Mouse (Mus musculus): ENCODE data around the gene Tmem253. TPM values are rescaled to one million over a fixed set of nuclear protein-coding genes. Genes with fewer than 3 reads are reported as not detected.
"Not testable (repeated sequence)": the region's sequence is repeated elsewhere in the genome, so short reads cannot be mapped to it uniquely, and the experiment has no call there.

The Tmem253 gene
- polyA plus RNA-seq, 1 experiment from 2014 or later: 1.0 TPM

- Histone ChIP-seq H3K4me3 (ENCODE audit: low read depth, low read length) (no peak overlapping the region), H3K4me2 (no peak overlapping the region), H3K27me3 (ENCODE audit: control insufficient read depth, insufficient read depth, low read length) (no peaks in the 10 kb centered on the region), H3K4me1 (ENCODE audit: control insufficient read depth, insufficient read depth, low read length) (peaks cover 6% of the 10 kb centered on the region), H3K36me3 (ENCODE audit: control insufficient read depth, insufficient read depth, low read length) (no peaks in the 10 kb centered on the region), H3K27ac (ENCODE audit: low read depth, low read length) (no peak overlapping the region), H3K9ac (ENCODE audit: low read depth, low read length) (no peak overlapping the region), H3K9me3 (replicated peaks; ENCODE audit: control insufficient read depth, low read length) (no peaks in the 10 kb centered on the region)
- WGBS (ENCODE audit: insufficient replicate concordance): 60% methylated on average over 6 of the region's 6 CpGs
- ATAC-seq (replicated peaks; ENCODE audit: insufficient number of reproducible peaks, low FRiP score, low TSS enrichment): no peak
Measured at GRCm38 (mm10) chr14:52043446-52043845, 28.0 kb downstream of the Tmem253 start.

- 0 out of 2 replicates have a peak, but pooled peaks have one; percentile 55 for ATAC-seq (replicated peaks; ENCODE audit: insufficient number of reproducible peaks, low FRiP score, low TSS enrichment)
- no peak overlapping the region for H3K4me3 ChIP-seq (ENCODE audit: low read depth, low read length)
- no peak overlapping the region for H3K27ac ChIP-seq (ENCODE audit: low read depth, low read length)
- peaks cover 6% of the 10 kb centered on the region for H3K4me1 ChIP-seq (ENCODE audit: control insufficient read depth, insufficient read depth, low read length)
- no peak overlapping the region for H3K9ac ChIP-seq (ENCODE audit: low read depth, low read length)
- WGBS (ENCODE audit: insufficient replicate concordance): 9% methylated on average over 8 of the region's 8 CpGs
- H3K9me3 ChIP-seq (replicated peaks; ENCODE audit: control insufficient read depth, low read length): no peaks in the 10 kb centered on the region
- H3K36me3 ChIP-seq (ENCODE audit: control insufficient read depth, insufficient read depth, low read length): no peaks in the 10 kb centered on the region
- H3K27me3 ChIP-seq (ENCODE audit: control insufficient read depth, insufficient read depth, low read length): no peaks in the 10 kb centered on the region
- peak overlapping the region; percentile 22; the same call in 1 of the 2 replicates for H3K4me2 ChIP-seq
Measured at GRCm38 (mm10) chr14:52044901-52045678, 29.6 kb downstream of the Tmem253 start.

GRCm38 (mm10) chr14:52045966-52046565 lies 30.6 kb downstream of the Tmem253 start:
- Histone ChIP-seq H3K4me1 (ENCODE audit: control insufficient read depth, insufficient read depth, low read length) (peaks cover 6% of the 10 kb centered on the region), H3K4me2 (no peak overlapping the region), H3K9me3 (replicated peaks; ENCODE audit: control insufficient read depth, low read length) (no peaks in the 10 kb centered on the region), H3K36me3 (ENCODE audit: control insufficient read depth, insufficient read depth, low read length) (no peaks in the 10 kb centered on the region), H3K27me3 (ENCODE audit: control insufficient read depth, insufficient read depth, low read length) (no peaks in the 10 kb centered on the region), H3K4me3 (ENCODE audit: low read depth, low read length) (no peak overlapping the region), H3K27ac (ENCODE audit: low read depth, low read length) (no peak overlapping the region), H3K9ac (ENCODE audit: low read depth, low read length) (no peak overlapping the region)
- 75% methylated on average over 9 of the region's 9 CpGs for WGBS (ENCODE audit: insufficient replicate concordance)
- no peak for ATAC-seq (replicated peaks; ENCODE audit: insufficient number of reproducible peaks, low FRiP score, low TSS enrichment)

GRCm38 (mm10) chr14:52052720-52053119 lies 37.3 kb downstream of the Tmem253 start:
- H3K27me3 ChIP-seq (ENCODE audit: control insufficient read depth, insufficient read depth, low read length); H3K9ac ChIP-seq (ENCODE audit: low read depth, low read length); H3K4me2 ChIP-seq; H3K36me3 ChIP-seq (ENCODE audit: control insufficient read depth, insufficient read depth, low read length); H3K4me3 ChIP-seq (ENCODE audit: low read depth, low read length); H3K27ac ChIP-seq (ENCODE audit: low read depth, low read length); H3K4me1 ChIP-seq (ENCODE audit: control insufficient read depth, insufficient read depth, low read length); ATAC-seq (replicated peaks; ENCODE audit: insufficient number of reproducible peaks, low FRiP score, low TSS enrichment); H3K9me3 ChIP-seq (replicated peaks; ENCODE audit: control insufficient read depth, low read length): not testable (repeated sequence)
- WGBS (ENCODE audit: insufficient replicate concordance): 91% methylated on average over 3 of the region's 3 CpGs

- no peaks in the 10 kb centered on the region for H3K27me3 ChIP-seq (ENCODE audit: control insufficient read depth, insufficient read depth, low read length)
- no peaks in the 10 kb centered on the region for H3K9me3 ChIP-seq (replicated peaks; ENCODE audit: control insufficient read depth, low read length)
- 54% methylated on average over 4 of the region's 4 CpGs for WGBS (ENCODE audit: insufficient replicate concordance)
- ATAC-seq (replicated peaks; ENCODE audit: insufficient number of reproducible peaks, low FRiP score, low TSS enrichment): no peak
- H3K4me2 ChIP-seq: no peak overlapping the region
- H3K4me1 ChIP-seq (ENCODE audit: control insufficient read depth, insufficient read depth, low read length): no peaks in the 10 kb centered on the region
- H3K27ac ChIP-seq (ENCODE audit: low read depth, low read length): no peak overlapping the region
- no peak overlapping the region for H3K9ac ChIP-seq (ENCODE audit: low read depth, low read length)
- H3K4me3 ChIP-seq (ENCODE audit: low read depth, low read length): no peak overlapping the region
- no peaks in the 10 kb centered on the region for H3K36me3 ChIP-seq (ENCODE audit: control insufficient read depth, insufficient read depth, low read length)
Measured at GRCm38 (mm10) chr14:52059982-52060381, 44.5 kb downstream of the Tmem253 start.

GRCm38 (mm10) chr14:52060800-52061199 lies 45.3 kb downstream of the Tmem253 start:
- H3K4me1 ChIP-seq (ENCODE audit: control insufficient read depth, insufficient read depth, low read length): no peaks in the 10 kb centered on the region
- no peaks in the 10 kb centered on the region for H3K9me3 ChIP-seq (replicated peaks; ENCODE audit: control insufficient read depth, low read length)
- no peaks in the 10 kb centered on the region for H3K36me3 ChIP-seq (ENCODE audit: control insufficient read depth, insufficient read depth, low read length)
- no peak overlapping the region for H3K4me2 ChIP-seq
- H3K27ac ChIP-seq (ENCODE audit: low read depth, low read length): no peak overlapping the region
- H3K9ac ChIP-seq (ENCODE audit: low read depth, low read length): no peak overlapping the region
- 79% methylated on average over 1 of the region's 1 CpGs for WGBS (ENCODE audit: insufficient replicate concordance)
- no peak for ATAC-seq (replicated peaks; ENCODE audit: insufficient number of reproducible peaks, low FRiP score, low TSS enrichment)
- no peaks in the 10 kb centered on the region for H3K27me3 ChIP-seq (ENCODE audit: control insufficient read depth, insufficient read depth, low read length)
- no peak overlapping the region for H3K4me3 ChIP-seq (ENCODE audit: low read depth, low read length)

- Histone ChIP-seq H3K36me3 (ENCODE audit: control insufficient read depth, insufficient read depth, low read length) (no peaks in the 10 kb centered on the region), H3K4me3 (ENCODE audit: low read depth, low read length) (no peak overlapping the region), H3K4me2 (no peak overlapping the region), H3K27ac (ENCODE audit: low read depth, low read length) (no peak overlapping the region), H3K9me3 (replicated peaks; ENCODE audit: control insufficient read depth, low read length) (no peaks in the 10 kb centered on the region), H3K9ac (ENCODE audit: low read depth, low read length) (no peak overlapping the region), H3K27me3 (ENCODE audit: control insufficient read depth, insufficient read depth, low read length) (no peaks in the 10 kb centered on the region), H3K4me1 (ENCODE audit: control insufficient read depth, insufficient read depth, low read length) (no peaks in the 10 kb centered on the region)
- ATAC-seq (replicated peaks; ENCODE audit: insufficient number of reproducible peaks, low FRiP score, low TSS enrichment): no peak
- 79% methylated on average over 8 of the region's 8 CpGs for WGBS (ENCODE audit: insufficient replicate concordance)
Measured at GRCm38 (mm10) chr14:52061798-52062197, 46.3 kb downstream of the Tmem253 start.

- Histone ChIP-seq H3K27me3 (ENCODE audit: control insufficient read depth, insufficient read depth, low read length) (no peaks in the 10 kb centered on the region), H3K36me3 (ENCODE audit: control insufficient read depth, insufficient read depth, low read length) (peaks cover 3% of the 10 kb centered on the region; the same call in 1 of the 2 replicates), H3K9ac (ENCODE audit: low read depth, low read length) (no peak overlapping the region), H3K27ac (ENCODE audit: low read depth, low read length) (no peak overlapping the region), H3K4me2 (no peak overlapping the region), H3K9me3 (replicated peaks; ENCODE audit: control insufficient read depth, low read length) (no peaks in the 10 kb centered on the region), H3K4me1 (ENCODE audit: control insufficient read depth, insufficient read depth, low read length) (no peaks in the 10 kb centered on the region), H3K4me3 (ENCODE audit: low read depth, low read length) (no peak overlapping the region)
- ATAC-seq (replicated peaks; ENCODE audit: insufficient number of reproducible peaks, low FRiP score, low TSS enrichment): no peak
- 51% methylated on average over 4 of the region's 4 CpGs for WGBS (ENCODE audit: insufficient replicate concordance)
Measured at GRCm38 (mm10) chr14:52066135-52066534, 50.7 kb downstream of the Tmem253 start.

Measured in heart, embryonic 11.5 days (tissue).